Mouse (Mus musculus) thymus, postnatal 10 days (tissue): ENCODE measurements around the gene Ptgdr2.

Source experiments
- DNase-seq, 2 experiments: peaks; one replicate each; pipeline ENCODE4 v3.0.0; 2021; ENCODE audit warnings: low spot score in 2 of 2

Gene Ptgdr2

GRCm38 (mm10) chr19:10930641-10931040 is 6.3 kb upstream of the Ptgdr2 start:
- no peak for DNase-seq

- no peak for DNase-seq
Measured at GRCm38 (mm10) chr19:10935029-10935428, 1.9 kb upstream of the Ptgdr2 start.

GRCm38 (mm10) chr19:10936077-10936476 is 883 bp upstream of the Ptgdr2 start:
- no peak for DNase-seq

GRCm38 (mm10) chr19:10938771-10939170 is 1.8 kb downstream of the Ptgdr2 start:
- no peak for DNase-seq

- peak; percentile 34 to 66 for DNase-seq
Measured at GRCm38 (mm10) chr19:10940097-10940800, 3.3 kb downstream of the Ptgdr2 start.

- DNase-seq: no peak
Measured at GRCm38 (mm10) chr19:10940801-10941457, 4.0 kb downstream of the Ptgdr2 start.

- DNase-seq: no peak
Measured at GRCm38 (mm10) chr19:10943955-10944354, 7.0 kb downstream of the Ptgdr2 start.

- DNase-seq: no peak
Measured at GRCm38 (mm10) chr19:10946506-10946905, 9.5 kb downstream of the Ptgdr2 start.

GRCm38 (mm10) chr19:10947219-10947618 is 10.3 kb downstream of the Ptgdr2 start:
- no peak for DNase-seq

- DNase-seq: peak; percentile 9 to 16
Measured at GRCm38 (mm10) chr19:10948416-10948815, 11.5 kb downstream of the Ptgdr2 start.

- DNase-seq: peak; percentile 92
Measured at GRCm38 (mm10) chr19:10949112-10949511, 12.2 kb downstream of the Ptgdr2 start, which contains the start of gene Ccdc86. Gene Ccdc86, minus strand, starts transcription at chr19:10949266.

- DNase-seq: no peak
Measured at GRCm38 (mm10) chr19:10949558-10949957, 12.6 kb downstream of the Ptgdr2 start.

- DNase-seq: no peak
Measured at GRCm38 (mm10) chr19:10952021-10952939, 15.3 kb downstream of the Ptgdr2 start.

- peak in 1 of 2 experiments; percentile 73 for DNase-seq
Measured at GRCm38 (mm10) chr19:10959085-10959977, 22.4 kb downstream of the Ptgdr2 start.

- DNase-seq: no peak
Measured at GRCm38 (mm10) chr19:10959978-10960346, 23.0 kb downstream of the Ptgdr2 start.

- no peak for DNase-seq
Measured at GRCm38 (mm10) chr19:10965721-10966120, 28.8 kb downstream of the Ptgdr2 start.

GRCm38 (mm10) chr19:10968578-10968977 is 31.6 kb downstream of the Ptgdr2 start:
- no peak for DNase-seq

- DNase-seq: no peak
Measured at GRCm38 (mm10) chr19:10970457-10970856, 33.5 kb downstream of the Ptgdr2 start.

- DNase-seq: no peak
Measured at GRCm38 (mm10) chr19:10972660-10973059, 35.7 kb downstream of the Ptgdr2 start.

- DNase-seq: no peak
Measured at GRCm38 (mm10) chr19:10973187-10973586, 36.2 kb downstream of the Ptgdr2 start.

- DNase-seq: no peak
Measured at GRCm38 (mm10) chr19:10974238-10974865, 37.4 kb downstream of the Ptgdr2 start, which contains the start of gene Ms4a10. Gene Ms4a10, minus strand, starts transcription at chr19:10974670.
